Mouse (Mus musculus) liver, postnatal 0 days (tissue): ENCODE measurements at regions not wholly inside any gene's neighbourhood (a gene's known extent, or its start where the extent isn't known, plus 50 kb on each side); places are given as distances from the start of the nearest gene placed in this dataset.

Source experiments
- CTCF ChIP-seq: sonication (generic); IDR thresholded peaks from 2 replicates; pipeline ENCODE4 v1.5.1; 2016; ENCODE audit warnings: antibody characterized with exemption, low read depth
- EP300 ChIP-seq: IDR thresholded peaks from 2 replicates; pipeline ENCODE4 v1.6.1; 2016; ENCODE audit warnings: antibody characterized with exemption, low read depth, mild to moderate bottlenecking

DNA sequence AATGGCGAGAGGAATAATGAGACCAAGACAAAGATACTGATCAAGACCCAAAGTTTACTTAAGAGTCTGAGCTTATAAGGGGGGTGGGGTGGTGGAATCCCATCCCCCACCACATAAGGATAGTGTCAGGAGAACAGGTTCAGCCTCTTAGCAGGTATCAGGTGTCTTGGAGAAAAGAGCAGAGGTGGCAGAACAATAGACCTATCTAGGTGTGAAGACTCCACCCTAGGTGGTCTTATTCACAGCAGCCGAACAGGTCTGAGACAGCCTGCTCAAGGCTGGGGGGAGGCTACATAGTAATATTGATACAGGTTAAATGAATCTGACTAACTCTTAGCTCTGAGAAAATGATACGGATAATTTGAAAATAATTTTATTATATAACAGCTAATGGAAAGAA, 56.4 kb upstream of the Sestd1 start:
- no peak for TF ChIP-seq CTCF
- TF ChIP-seq EP300 = no peak
